Mouse (Mus musculus): Measurements from ENCODE around the gene Nfib.
A peak's percentile ranks its signal among the peaks of the same experiment; 100 is the strongest.

Nfib gene

DNA sequence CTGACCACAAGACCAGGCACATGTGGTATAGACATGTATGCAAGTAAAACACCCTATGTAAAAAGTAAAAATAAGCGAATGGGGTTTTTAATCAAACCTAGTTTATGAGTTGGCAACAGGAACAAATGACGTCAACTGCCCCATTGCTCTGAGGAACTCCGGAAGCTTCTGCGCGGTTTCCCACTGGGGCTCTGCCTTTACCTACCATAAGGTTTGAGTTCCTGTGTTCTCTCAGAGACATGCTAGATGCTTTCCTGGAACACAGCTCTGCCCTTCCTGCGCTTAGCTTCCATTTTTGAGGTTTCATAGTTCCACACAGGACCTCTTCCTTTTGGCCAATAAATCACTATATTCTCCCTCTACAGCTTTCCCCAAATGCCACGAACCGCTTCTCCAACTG lies 273.7 kb downstream of the Nfib start:
- no peak for DNase-seq (ENCODE audit: low spot score in 2 of 2)

GRCm38 (mm10) chr4:82430802-82431201 lies 274.7 kb downstream of the Nfib start:
- no peak for DNase-seq (ENCODE audit: low spot score in 2 of 2)

- DNase-seq (ENCODE audit: low spot score in 2 of 2) = no peak
Observed at GRCm38 (mm10) chr4:82426224-82426623, 279.3 kb downstream of the Nfib start.

DNA sequence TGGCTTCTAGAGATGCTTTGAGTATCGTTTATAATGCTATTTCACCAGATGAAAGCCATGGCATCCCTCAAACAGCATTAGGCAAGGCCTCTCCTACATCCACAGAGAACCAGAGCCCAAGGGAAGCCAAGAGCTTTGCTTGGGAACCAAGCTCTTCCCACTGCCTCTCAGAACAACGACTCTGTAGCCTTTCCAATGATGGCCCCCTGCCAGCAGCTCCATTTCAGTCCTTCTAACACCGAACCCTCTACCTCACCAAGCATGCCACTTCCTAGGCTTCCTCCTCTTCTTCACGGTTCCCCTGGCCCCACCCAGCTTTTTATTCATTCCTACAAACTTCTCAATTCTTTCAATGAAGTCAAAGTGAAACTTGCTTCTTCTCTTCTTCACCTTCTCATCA lies 287.3 kb downstream of the Nfib start:
- DNase-seq (ENCODE audit: low spot score in 2 of 2) = no peak

GRCm38 (mm10) chr4:82415817-82416216 lies 289.7 kb downstream of the Nfib start:
- DNase-seq (ENCODE audit: low spot score in 2 of 2) = no peak

GRCm38 (mm10) chr4:82412651-82413050 lies 292.9 kb downstream of the Nfib start:
- DNase-seq (ENCODE audit: low spot score in 2 of 2) = no peak

- DNase-seq (ENCODE audit: low spot score in 2 of 2) = no peak
Observed at GRCm38 (mm10) chr4:82411965-82412364, 293.6 kb downstream of the Nfib start.

DNA sequence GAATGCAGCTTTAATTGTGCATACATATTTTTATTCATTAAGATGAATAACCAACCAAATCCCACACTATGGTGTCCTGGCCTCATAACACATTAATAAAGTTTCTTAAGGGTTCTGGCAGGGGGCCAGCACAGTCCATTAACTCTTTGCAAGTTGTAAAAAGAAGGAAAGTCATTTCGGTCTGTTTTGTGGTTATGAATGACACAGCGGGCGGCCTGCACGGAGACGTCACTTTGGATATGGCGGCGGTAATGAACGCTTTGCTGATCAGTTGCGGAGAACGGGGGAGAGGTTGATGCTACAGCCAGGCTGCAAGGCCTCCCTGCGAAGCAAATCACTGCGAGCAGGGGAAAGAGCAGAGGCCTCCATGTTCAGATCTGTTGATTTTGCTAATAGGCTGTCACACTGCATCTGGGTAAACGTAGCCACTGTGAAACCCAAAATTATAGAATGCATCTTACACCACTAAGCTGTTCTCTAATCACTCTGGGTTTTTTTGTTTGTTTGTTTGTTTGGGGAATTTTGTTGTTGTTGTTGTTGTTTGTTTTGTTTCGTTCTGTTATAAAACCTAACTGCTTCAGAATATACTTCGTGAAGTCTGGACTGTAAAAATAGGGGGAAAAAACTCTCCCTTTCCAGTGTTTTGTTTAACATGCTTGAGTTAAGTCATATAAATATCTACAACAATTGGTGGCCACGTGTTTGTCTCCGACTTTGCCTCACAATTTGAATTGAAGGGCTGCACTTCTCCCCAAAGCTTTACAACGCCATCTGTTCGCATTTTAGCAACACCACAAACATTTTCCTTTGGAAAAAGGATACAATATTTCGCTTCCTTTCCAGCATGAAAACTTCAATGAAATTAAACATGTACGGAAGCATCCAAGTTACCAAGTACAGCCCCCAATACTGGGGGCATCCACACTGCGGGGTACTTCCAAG lies 296.8 kb downstream of the Nfib start:
- DNase-seq (ENCODE audit: low spot score in 2 of 2) = no peak

GRCm38 (mm10) chr4:82406511-82406910 lies 299.0 kb downstream of the Nfib start:
- DNase-seq (ENCODE audit: low spot score in 2 of 2) = no peak

- no peak for DNase-seq (ENCODE audit: low spot score in 2 of 2)
Observed at GRCm38 (mm10) chr4:82405791-82406190, 299.8 kb downstream of the Nfib start.

DNA sequence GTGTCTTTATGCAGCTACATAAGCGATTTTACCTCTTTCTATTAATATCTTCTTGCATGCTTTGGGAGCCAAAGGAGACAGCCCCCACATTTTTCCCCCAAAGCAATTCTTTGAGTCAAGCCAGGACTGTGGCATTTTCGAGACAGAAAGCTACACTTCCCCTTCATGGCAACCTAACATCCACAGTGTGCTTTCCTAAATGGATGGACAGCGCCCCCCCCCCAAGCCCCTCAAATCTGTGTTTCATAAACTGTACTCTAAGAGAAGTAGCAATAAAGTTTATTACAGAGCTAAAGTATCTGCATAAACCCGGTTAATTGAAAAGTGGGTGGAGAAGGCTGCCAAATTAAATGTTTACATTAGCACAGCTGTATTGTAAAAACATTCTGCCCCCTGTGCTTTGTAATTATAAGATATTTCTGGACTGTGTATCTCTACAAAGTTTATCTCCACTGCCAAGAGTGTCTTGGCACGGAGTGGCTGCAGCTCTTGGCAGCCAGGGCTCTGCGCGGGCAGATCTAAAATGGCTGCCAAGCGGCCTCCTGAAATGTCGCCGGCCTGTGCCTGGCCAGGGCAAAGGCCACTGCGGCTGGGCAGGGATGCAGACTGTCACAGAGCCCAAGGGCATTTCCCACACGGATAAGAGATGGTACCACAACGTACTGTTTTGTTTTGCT lies 301.4 kb downstream of the Nfib start:
- DNase-seq (ENCODE audit: low spot score in 2 of 2) = peak in 1 of 2 experiments; percentile 51

- DNase-seq (ENCODE audit: low spot score in 2 of 2) = no peak
Observed at GRCm38 (mm10) chr4:82402666-82403065, 302.9 kb downstream of the Nfib start.

DNA sequence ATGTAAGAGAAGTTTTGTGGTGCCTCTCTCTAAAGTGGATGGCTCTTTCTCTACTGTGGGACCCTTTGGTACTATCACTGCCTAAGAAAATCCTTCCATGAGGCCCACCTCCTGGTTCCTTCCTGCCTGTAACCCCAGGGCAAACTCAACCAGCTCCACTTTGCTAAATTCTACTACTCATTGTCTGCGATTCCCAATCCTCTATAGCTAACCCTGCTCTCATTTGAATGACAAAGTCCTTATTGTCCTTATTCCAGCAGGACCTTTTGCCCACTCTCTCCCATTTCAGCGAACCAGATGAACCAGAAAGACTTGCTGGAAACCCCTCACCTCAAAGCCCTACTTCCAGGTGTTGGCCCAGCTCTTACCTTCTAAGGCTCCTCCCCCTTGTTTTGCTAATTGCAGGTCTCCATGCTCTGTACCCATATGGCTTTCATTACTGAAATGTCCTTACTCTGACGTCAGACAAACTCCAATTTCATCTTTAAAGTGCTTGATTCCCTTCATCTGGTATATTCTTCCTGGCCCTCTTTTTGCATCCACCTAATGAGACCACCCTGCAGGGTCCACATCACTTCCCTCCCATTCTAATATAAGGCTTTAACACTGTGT lies 304.0 kb downstream of the Nfib start:
- DNase-seq (ENCODE audit: low spot score in 2 of 2) = no peak

GRCm38 (mm10) chr4:82400536-82400935 lies 305.0 kb downstream of the Nfib start:
- DNase-seq (ENCODE audit: low spot score in 2 of 2) = no peak

DNA sequence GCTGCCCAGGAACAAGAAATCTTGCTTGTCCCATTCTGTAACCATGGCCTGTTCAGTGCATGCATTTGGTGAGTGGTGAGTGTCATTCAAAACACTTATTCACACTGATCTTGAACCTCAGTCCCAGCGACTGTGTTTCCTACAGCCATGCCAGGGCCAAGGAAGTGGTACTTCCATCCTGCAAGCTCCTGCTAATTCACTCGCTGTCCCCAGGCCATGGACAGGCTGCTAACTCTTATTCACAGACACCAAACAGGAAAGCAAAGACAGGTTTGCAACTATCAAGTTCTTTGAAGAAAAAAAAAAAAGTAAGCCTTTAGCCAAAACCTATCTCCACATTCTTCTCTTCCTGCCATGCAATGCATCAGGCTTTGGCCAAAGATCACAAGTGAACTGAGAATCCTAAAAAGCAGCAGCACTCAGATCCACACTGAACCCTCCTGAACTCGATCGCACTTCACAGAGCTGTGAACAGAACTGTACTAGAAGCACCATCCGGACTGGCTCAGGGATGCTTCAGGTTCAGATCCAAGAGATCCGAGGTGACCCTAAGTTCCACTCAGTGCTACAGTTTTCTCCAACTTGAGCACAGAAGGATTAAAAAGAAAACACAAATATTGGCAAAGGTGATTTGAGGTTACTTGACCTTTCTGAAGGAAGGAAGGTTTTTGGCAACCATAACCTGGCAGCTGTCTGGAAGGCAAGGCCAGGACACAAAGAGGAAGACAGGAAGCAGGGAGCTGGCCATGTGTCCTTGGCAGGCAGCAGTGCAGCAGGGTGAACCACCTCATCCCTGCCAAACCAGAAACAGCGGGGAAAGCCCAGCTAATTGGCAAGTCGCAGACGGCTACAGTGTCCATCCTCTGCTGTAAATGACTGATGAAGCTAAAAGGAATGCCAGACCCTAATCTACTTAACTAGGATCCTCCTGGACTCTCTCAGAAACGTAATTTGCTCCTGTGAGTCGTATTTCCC lies 305.9 kb downstream of the Nfib start:
- DNase-seq (ENCODE audit: low spot score in 2 of 2) = no peak

GRCm38 (mm10) chr4:82398282-82398681 lies 307.3 kb downstream of the Nfib start:
- DNase-seq (ENCODE audit: low spot score in 2 of 2) = no peak

GRCm38 (mm10) chr4:82396805-82397204 lies 308.7 kb downstream of the Nfib start:
- DNase-seq (ENCODE audit: low spot score in 2 of 2) = no peak

GRCm38 (mm10) chr4:82396003-82396402 lies 309.5 kb downstream of the Nfib start:
- no peak for DNase-seq (ENCODE audit: low spot score in 2 of 2)

DNA sequence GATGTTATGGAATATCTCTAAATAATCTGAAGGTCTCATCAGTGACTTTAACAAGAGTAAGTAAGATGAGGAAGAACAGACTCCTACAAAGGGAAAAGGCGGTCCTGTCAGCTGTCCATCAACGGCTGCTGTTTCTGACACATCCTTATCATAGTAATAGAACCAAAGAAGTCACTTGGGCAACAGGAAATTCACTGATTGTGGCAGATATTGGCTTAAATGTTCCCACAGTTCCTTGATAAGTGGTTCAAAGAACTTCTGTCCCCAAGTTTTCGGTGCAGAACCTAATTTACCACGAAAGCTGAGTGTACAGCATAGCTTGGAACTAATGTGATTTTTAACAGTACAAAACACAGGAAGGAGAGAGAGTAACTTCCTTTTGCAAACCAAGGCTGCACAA lies 311.2 kb downstream of the Nfib start:
- no peak for DNase-seq (ENCODE audit: low spot score in 2 of 2)

DNA sequence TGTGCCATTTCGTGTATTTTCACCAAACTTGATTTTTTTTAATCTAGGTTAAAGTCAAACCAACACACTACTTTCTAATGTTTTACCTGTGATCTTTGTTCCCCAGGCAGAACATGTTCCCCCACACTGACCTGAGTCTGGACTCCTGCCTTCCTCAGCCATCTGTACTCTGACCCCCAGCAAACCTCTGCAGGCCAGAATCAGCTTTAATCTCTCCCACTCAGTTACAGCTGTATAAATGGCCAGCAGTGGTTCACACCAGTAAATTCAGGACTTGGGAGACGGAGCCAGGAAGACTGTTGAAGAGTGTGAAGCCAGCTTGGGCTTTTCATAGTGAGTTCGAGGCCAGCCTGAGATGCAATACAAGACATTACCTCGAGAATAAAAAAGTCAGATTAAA lies 312.5 kb downstream of the Nfib start:
- DNase-seq (ENCODE audit: low spot score in 2 of 2) = no peak

- no peak for DNase-seq (ENCODE audit: low spot score in 2 of 2)
Observed at GRCm38 (mm10) chr4:82392496-82392895, 313.1 kb downstream of the Nfib start.
